ENCODE assay signal across 9 mouse cellular contexts in the genomic region with DNA sequence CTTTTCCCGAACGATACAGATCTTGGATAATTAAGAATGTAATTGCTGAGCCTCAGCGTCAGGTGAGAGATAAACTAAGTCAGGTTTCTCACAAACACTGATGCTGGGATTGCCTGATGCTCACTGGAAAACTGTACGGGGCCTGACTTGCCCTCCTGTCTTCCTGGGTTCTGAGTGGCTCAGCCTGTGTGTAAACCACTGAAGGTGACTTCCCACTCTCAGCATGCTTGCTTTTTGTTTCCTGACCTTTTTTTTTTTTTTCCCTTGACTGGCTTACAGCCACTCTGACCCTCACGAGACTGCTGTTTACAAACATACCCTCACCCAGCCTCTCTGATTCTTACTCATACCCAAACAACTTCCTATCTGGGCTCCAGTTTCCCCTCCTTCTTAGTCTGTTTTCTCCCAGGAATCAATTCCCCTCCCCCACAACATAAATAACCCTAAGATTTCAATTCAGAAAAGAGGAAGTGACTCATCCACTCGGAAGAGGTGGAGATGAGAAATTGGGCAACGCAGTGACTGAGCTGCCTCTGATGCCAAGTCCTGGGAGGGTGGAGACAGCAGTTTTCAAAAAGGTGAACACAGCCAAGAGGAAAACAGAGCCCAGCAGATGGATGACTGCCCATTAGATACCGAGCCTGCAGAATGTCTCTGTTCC. TPM values are rescaled to one million over a fixed set of nuclear protein-coding genes. Genes with fewer than 3 reads are reported as not detected.
DNase-seq lines count a peak whose midpoint lies in the region; ATAC-seq and TF ChIP-seq lines count a peak whose summit lies in the region.
"Had no signal": no experiment of that assay in that cellular context is flagged by ENCODE, and none has a peak within 500 bp of the region (broad histone marks: within the 10 kb centered on the region; RNA-seq: fewer than 3 reads in every experiment).

No protein-coding gene starts in this region.

- no peak overlapping the region for H3K4me2 ChIP-seq in midbrain, embryonic 11.5 days
- H3K4me2 ChIP-seq in midbrain, embryonic 13.5 days (replicated peaks): no peak overlapping the region
- H3K4me2 ChIP-seq in kidney, postnatal 0 days (ENCODE audit: low read length): no peak overlapping the region
- H3K4me2 ChIP-seq: limb, embryonic 13.5 days had no signal

- no peak overlapping the region for H3K9ac ChIP-seq in midbrain, embryonic 11.5 days (ENCODE audit: low read length)
- no peak overlapping the region for H3K9ac ChIP-seq in midbrain, embryonic 13.5 days (replicated peaks)
- no peak overlapping the region for H3K9ac ChIP-seq in kidney, postnatal 0 days (ENCODE audit: low read depth, low read length)
- H3K9ac ChIP-seq: limb, embryonic 13.5 days had no signal

- no peak overlapping the region for H3K27ac ChIP-seq in midbrain, embryonic 11.5 days (ENCODE audit: low read depth, low read length)
- no peak overlapping the region for H3K27ac ChIP-seq in midbrain, embryonic 13.5 days
- no peak overlapping the region for H3K27ac ChIP-seq in kidney, postnatal 0 days
- H3K27ac ChIP-seq: limb, embryonic 13.5 days had no signal

- ATAC-seq in midbrain, embryonic 11.5 days (ENCODE audit: low FRiP score): no peak
- ATAC-seq in midbrain, embryonic 13.5 days: no peak
- ATAC-seq in kidney, postnatal 0 days (replicated peaks; ENCODE audit: low FRiP score, low read depth): no peak
- ATAC-seq in erythroblast, adult 5-6 weeks (replicated peaks; ENCODE audit: low FRiP score, poor library complexity, severe bottlenecking): no peak

- no peaks in the 10 kb centered on the region for H3K4me1 ChIP-seq in midbrain, embryonic 11.5 days (ENCODE audit: control insufficient read depth, insufficient read depth, low read length)
- no peaks in the 10 kb centered on the region for H3K4me1 ChIP-seq in midbrain, embryonic 13.5 days (replicated peaks)
- H3K4me1 ChIP-seq in kidney, postnatal 0 days (replicated peaks; ENCODE audit: insufficient read depth, low read length): no peaks in the 10 kb centered on the region
- H3K4me1 ChIP-seq: limb, embryonic 13.5 days had no signal

- no peaks in the 10 kb centered on the region for H3K36me3 ChIP-seq in midbrain, embryonic 11.5 days (ENCODE audit: control insufficient read depth, insufficient read depth, low read length)
- H3K36me3 ChIP-seq in midbrain, embryonic 13.5 days: no peaks in the 10 kb centered on the region
- no peaks in the 10 kb centered on the region for H3K36me3 ChIP-seq in kidney, postnatal 0 days (ENCODE audit: insufficient read depth, low read length)

- 83% methylated on average over 8 of the region's 8 CpGs for WGBS in midbrain, embryonic 11.5 days
- 82% methylated on average over 8 of the region's 8 CpGs for WGBS in midbrain, embryonic 13.5 days
- 56% methylated on average over 8 of the region's 8 CpGs for WGBS in kidney, postnatal 0 days

- H3K27me3 ChIP-seq in midbrain, embryonic 11.5 days (ENCODE audit: control insufficient read depth, insufficient read depth, low read length): no peaks in the 10 kb centered on the region
- H3K27me3 ChIP-seq in midbrain, embryonic 13.5 days: no peaks in the 10 kb centered on the region
- no peaks in the 10 kb centered on the region for H3K27me3 ChIP-seq in kidney, postnatal 0 days (ENCODE audit: insufficient read depth, low read length)
- H3K27me3 ChIP-seq: limb, embryonic 13.5 days had no signal

- no peak for TF ChIP-seq CTCF in kidney, postnatal 0 days (IDR thresholded peaks at IDR 0.05; ENCODE audit: low read depth)

- peak; percentile 6 for DNase-seq in midbrain, embryonic 11.5 days (ENCODE audit: low spot score, missing footprints)
- peak; percentile 93 for DNase-seq in adipocyte (ENCODE audit: low spot score)
- peak; percentile 78 for DNase-seq in fat pad, adult 2 months (ENCODE audit: extremely low read depth, low read depth, low spot score)
- peak; percentile 57 for DNase-seq in kidney, postnatal 0 days (ENCODE audit: low spot score)
- DNase-seq in naive thymus-derived CD4-positive, alpha-beta T cell, adult 2 months (ENCODE audit: low read depth): peak; percentile 19
- DNase-seq in c-Kit-positive CD71-positive TER-119-positive erythroid progenitor cells, embryonic 14.5 days (ENCODE audit: low spot score): no peak

- no peaks in the 10 kb centered on the region for H3K9me3 ChIP-seq in midbrain, embryonic 11.5 days (ENCODE audit: control insufficient read depth, low read length)
- no peaks in the 10 kb centered on the region for H3K9me3 ChIP-seq in midbrain, embryonic 13.5 days
- no peaks in the 10 kb centered on the region for H3K9me3 ChIP-seq in kidney, postnatal 0 days (replicated peaks; ENCODE audit: low read length)
- H3K9me3 ChIP-seq: limb, embryonic 13.5 days had no signal

- no peak overlapping the region for H3K4me3 ChIP-seq in midbrain, embryonic 11.5 days (ENCODE audit: low read depth, low read length)
- H3K4me3 ChIP-seq in midbrain, embryonic 13.5 days (replicated peaks): no peak overlapping the region
- no peak overlapping the region for H3K4me3 ChIP-seq in kidney, postnatal 0 days (replicated peaks; ENCODE audit: low read depth, low read length)
- H3K4me3 ChIP-seq: limb, embryonic 13.5 days had no signal

RNA-seq across cellular contexts. Expression of gene Map7, which starts 43.9 kb away (rescaled TPM):
- polyA plus RNA-seq in midbrain, embryonic 11.5 days (2014; fragmentation: Nextera tagmentation; extraction: Ambion mirVana): 5.6 and 6.3 TPM in 2 replicates
- polyA plus RNA-seq in midbrain, embryonic 13.5 days (2015; fragmentation: Nextera tagmentation; extraction: Ambion mirVana): 5.1 and 5.8 TPM in 2 replicates
- polyA plus RNA-seq in kidney, postnatal 0 days (2015; fragmentation: Nextera tagmentation; extraction: Ambion mirVana): 31.2 and 35.4 TPM in 2 replicates
- total RNA-seq in erythroblast, adult 5-6 weeks (2015; ENCODE audit: low replicate concordance): 0.96 TPM in 1 of 2 replicates, not detected in the other
- total RNA-seq in erythroblast, adult 5-6 weeks (2017; ENCODE audit: low replicate concordance): 2.8 and 11.3 TPM in 2 replicates
